Mouse (Mus musculus): ENCODE results near the gene Tbc1d22a. TPM values are rescaled to one million over a fixed set of nuclear protein-coding genes. Genes with fewer than 3 reads are reported as not detected.
"Not testable (repeated sequence)": the region's sequence is repeated elsewhere in the genome, so short reads cannot be mapped to it uniquely, and the experiment has no call there.

Tbc1d22a gene
- total RNA-seq, 4 experiments from 2014 or later: 32.9 to 34.3 (median 33.8) TPM

DNA sequence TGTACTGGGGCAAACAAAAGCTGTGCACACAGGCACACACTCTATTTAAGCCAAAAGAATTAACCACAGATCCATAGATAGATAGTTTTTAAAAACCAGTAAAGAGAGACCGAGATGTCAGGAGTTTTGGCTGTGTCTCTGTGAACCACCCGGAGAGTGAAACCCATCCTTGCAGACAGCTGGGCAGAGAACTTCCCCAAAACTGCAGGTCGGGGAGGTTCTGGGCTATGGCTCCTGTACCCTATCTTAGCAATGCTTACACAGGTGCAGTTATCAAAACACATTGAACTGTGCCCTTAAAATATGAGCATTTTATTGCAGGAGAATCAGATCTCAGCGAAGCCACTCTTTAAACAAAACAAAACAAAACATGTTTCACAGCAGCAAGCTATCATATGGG lies 33.8 kb upstream of the Tbc1d22a start:
- DNase-seq (ENCODE audit: low spot score in 2 of 2): no peak

DNA sequence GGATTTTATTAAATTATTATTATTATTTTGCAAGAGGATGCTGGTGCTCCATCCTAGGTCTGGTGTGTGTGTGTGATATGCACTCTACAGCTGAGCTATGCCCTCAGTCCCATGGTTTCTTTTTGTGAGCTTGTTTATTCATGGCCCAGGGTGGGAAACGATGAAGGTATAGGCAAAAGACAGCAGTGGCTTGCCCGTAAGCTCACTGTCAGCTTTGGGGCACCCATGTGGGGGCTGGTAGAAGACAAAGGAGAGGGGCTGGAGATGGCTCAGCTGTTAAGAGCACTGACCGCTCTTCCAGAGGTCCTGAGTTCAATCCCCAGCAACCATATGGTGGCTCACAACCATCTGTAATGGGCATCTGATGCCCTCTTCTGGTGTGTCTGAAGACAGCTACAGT lies 32.9 kb upstream of the Tbc1d22a start:
- DNase-seq (ENCODE audit: low spot score in 2 of 2): not testable (repeated sequence)

DNA sequence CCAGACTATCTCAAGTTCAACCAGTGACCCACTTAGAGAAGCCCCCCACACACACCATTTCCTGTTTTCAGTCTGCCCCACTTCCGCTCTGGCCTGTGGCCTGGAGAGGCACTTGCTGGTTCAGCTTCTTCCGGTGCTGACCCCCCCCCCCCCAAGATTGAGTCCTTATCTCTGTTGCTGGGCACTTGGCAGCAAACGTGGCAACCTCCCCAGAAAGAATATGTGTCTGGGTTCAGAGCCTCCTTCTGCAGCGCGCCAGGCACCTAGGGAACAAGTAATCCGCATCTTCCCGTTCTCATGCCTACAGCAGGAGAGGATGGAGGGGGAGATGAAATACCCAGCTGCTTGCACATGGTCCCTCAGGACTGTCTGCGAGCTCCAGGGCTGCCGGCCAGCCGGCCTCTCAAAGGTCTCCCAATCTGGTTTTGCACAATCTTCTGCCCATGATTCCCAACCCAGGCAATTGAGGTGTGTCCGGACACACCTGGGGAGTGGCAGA lies 32.3 kb upstream of the Tbc1d22a start:
- DNase-seq (ENCODE audit: low spot score in 2 of 2): no peak

DNA sequence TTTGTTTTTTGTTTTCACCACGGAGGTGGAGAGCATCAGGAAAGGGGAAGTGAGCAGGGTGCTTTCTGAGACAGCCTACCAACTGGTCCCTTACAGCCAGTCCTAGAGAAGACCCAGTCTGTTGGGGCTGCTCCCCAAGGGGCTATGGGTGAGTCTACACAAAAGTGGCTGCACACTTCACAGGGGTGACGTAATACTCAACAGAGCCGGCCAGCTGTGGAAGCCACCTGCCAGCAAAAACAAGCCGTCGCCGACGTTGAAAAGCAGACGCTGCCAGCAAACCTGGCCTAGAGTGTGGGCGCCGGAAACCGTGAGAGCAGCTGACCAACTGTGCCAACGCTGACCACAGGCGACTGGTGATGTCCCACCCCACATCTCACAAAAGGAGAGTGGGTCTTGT lies 31.6 kb upstream of the Tbc1d22a start:
- DNase-seq (ENCODE audit: low spot score in 2 of 2): peak in 1 of 2 experiments; percentile 58

DNA sequence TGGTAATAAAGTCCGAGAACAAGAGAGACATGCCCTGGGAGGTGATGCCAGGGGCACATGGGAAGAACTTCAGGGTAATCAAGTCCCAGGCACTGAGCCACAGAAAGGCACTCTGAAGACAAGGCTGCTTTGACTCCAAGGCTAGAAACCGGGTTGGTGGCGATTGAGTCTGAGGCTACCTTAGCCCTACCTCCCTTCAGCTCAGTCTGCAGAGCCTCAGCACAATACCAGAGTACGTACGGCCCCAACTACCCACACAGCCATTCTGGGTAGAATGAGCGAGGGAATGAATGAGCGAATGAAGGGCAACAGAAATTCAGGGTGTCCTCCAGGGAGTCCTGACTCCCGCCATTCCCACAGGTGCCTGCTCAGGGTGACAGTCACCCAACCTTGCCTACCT lies 30.8 kb upstream of the Tbc1d22a start:
- no peak for DNase-seq (ENCODE audit: low spot score in 2 of 2)

DNA sequence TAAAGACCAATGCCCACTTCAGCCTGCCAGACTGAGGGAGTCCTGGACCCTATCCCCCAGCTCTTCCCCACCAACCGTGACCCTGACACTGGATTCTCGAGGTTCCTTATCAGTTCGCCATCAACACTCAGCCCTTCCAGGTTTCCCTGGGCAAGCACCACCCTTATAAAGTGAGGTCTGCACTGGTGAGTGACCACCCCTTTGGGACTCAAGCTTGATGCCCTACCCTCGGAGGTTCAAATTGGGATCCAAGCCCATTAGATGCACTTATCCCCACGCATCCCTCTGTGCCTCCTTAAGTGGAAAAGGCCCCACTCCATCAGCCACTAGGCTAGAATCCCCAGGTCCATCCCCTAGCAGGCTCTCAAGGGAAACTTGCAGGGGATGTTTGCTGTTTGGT lies 30.2 kb upstream of the Tbc1d22a start:
- DNase-seq (ENCODE audit: low spot score in 2 of 2): no peak

DNA sequence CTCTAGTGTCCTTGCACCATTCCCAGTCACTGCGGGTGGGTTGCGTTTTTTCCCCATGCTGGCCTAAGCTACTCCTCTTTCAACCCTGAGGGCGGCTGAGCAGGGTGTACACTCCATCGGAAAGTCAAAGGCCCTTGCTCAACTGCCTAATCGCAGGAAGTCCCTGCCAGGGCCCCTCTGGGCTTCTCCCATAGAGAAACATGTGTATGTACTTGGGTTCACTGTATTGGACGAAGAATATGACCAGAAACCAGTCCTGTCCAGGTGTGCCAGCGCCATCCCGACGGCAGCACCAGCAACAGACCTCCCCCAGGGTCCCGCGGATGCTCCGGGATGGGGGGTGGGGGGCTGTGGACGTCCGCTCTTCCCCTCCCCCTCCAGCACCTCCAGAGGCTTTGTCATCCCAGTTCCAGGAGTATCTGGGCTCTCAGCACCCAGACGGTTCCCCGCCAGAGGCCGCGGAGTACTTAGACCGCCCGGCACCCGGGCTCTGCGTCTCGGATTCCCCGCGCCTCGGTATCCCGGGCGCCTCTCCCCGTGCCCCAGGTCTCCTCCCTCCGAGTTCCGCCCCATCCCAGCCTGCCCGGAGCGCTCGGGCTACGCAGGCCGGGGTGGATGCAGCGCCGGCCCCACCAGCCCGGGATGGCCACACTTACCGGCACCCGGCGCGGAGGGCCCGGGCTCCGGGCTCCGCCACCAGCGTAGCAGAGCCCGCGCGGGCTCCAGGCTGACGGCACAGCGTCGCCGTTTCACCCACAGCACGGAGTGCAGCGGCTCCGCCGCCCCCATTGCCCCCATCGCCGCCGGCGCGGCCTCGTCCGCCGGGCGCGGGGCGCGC lies 29.2 kb upstream of the Tbc1d22a start:
- DNase-seq (ENCODE audit: low spot score in 2 of 2): no peak

DNA sequence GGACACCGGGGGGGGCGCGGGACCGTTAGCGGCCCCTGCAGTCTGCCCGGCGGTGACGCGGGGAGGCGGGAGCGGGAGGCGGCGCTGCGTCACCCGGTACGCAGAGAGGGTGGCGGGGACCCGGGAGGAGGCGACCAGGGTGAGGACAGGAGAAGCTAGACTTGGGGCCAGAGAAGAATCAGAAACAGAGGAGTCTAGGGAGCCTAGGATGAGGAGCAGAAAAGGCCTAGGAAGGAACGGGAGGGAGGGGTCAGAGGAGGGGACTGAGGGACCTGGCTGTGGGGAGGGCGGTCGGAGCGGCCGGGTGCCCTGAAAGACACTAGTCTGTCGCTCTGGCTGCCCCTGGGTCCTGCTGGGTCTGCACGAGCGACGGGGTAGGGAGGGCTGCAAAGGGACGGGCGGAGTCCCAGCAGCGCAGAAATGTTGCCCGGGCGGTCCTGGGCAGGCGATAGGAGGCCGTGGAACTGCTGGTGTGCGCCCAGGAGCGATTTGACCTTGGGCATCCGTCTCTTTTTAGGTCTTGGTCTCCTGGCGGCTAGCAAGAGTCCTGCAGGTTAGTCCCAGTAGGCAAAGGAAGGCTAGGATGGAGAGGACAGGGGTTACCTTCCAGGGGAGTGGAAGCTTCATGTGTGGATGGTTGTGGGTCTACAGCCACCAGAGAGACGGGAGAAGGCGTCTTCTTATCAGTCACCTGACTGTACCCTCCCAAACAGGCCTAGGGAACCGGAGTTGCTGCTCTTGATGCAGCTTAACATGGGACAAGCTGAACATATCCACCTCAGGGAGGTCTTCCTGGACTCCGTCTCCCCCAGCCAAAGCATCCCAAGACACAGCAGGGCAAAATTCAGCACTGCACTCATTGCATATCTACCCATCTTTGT lies 28.3 kb upstream of the Tbc1d22a start, which contains the start of gene Cerk:
TSS of gene Cerk (minus strand) at position 453 of the 881 bp plus-strand sequence.
- DNase-seq (ENCODE audit: low spot score in 2 of 2): peak; percentile 74 to 75

DNA sequence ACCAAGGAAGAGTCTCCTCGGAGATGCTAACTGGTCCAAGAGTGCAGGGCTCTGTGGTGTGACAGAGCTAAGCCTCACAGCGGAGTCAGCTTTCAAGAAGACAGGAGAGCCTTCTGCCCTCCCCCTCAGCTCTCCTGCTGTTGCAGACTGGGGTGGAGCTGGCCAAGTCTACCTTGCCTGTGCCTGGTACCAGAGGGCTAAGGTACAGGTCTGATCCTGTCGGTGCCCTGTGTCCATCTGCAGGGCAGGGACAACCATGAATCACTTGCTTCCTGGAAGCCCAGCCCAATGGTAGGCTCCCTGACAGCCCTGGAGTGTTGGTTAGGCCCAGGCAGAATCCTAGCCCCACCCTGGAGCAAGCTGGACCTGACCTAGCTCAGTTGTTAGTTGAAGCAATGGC lies 27.6 kb upstream of the Tbc1d22a start:
- DNase-seq (ENCODE audit: low spot score in 2 of 2): no peak

DNA sequence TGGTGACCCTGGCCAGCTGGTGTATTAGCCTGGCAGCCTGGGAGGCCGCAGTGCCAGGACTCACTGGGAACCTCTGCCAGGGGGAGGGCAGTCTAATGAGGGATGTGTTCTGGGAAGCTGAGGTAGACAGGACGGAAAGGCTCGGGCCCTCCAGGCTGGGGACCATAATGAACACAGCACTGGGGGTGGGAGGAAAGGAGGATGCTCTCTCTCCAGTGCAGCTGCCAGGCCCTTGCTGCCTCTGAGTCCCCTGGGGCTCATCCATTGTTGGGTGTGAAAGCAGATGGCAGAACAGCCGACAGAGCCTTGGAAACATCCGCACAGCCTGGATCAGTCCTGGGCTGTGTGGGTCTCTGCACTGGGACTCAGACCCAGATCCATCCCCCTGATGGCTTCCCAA lies 26.1 kb upstream of the Tbc1d22a start:
- no peak for DNase-seq (ENCODE audit: low spot score in 2 of 2)

DNA sequence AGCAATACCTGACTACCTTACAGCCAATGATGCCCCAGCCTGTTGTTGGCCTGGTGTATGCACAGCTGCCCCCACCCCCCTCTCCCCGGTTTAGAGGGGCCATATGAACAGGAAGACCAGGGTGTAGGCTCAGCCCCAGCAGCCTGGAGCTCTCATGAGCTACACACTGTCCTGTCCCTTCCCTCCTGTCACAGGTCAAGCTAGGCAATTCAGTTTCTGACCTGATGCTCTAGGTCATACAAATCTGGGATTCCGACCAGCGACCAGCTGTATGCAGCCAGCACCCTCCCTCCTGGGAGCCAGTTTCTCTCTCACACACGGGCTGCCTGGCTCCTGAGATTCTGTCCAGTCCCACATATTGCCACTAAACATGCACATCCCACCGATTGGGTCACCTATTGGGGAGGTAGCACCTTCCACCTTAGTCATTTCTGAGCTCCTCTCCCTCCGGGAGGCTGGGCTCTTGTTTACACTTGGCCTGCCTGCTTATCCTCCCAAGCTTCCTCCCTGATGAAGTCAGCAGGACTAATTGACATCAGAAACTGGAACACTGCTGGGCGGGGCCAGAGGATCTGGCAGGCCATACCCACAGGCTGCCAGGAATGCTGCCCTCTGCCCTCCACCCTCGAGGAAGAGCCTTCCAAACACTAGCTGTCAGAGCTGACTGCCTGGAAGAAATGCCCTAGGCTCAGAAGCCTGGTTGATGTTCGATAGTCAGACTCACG lies 25.4 kb upstream of the Tbc1d22a start:
- DNase-seq (ENCODE audit: low spot score in 2 of 2): peak in 1 of 2 experiments; percentile 79

DNA sequence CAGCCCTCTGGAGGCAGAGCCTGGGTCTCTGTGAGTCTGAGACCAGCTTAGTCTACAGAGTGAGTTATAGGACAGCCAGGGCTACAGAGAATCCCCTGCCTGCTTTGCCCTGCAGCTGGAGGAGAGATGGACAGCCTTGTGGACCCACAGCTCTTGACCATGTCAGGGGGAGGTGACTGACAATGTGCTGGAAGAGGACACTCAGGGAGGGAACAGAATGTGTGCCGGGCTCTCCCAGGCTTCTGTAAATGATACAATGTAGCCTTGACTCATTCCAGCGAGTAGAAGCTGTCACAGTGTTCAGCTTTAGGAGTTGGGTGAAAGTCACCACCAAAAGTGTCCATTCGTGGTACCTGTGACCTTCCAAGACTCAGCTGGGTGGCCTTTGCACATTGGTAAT lies 23.9 kb upstream of the Tbc1d22a start:
- no peak for DNase-seq (ENCODE audit: low spot score in 2 of 2)

DNA sequence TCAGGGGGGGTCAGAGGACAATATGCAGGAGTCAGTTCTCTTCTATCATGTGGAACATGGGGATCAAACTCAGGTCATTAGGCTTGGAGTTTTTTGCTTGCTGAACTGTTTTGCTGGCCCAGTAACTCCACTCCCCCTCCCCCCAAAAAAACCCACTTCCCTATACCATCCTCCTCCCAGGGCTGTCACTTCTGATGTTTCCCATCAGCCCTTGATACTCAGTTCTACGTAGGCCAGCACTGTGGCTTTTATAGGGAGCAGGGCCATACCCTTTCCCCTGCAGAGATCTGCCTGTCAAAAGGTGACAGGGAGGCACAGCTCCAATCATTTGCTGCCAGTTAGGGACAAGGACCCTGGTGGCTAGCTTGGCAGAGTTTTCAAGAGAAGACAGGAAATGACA lies 22.8 kb upstream of the Tbc1d22a start:
- no peak for DNase-seq (ENCODE audit: low spot score in 2 of 2)

DNA sequence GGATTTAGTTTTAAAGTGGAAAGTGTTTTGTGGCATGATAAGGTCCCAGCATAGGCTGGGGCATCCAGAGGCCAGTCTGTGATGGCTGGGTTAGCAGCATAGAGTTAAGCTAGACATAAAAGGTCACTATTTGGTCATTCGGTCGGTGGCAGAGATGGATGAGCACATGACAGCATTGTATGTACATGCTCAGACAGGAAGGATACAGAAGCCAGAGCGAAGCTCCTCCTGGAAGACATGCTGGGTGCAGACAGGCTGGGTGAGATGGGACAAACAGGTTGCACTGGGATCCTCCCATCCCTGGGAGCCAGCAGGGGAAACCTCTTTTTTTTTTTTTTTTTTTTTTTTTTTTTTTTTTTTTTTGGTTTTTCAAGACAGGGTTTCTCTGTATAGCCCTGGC lies 22.3 kb upstream of the Tbc1d22a start:
- no peak for DNase-seq (ENCODE audit: low spot score in 2 of 2)

DNA sequence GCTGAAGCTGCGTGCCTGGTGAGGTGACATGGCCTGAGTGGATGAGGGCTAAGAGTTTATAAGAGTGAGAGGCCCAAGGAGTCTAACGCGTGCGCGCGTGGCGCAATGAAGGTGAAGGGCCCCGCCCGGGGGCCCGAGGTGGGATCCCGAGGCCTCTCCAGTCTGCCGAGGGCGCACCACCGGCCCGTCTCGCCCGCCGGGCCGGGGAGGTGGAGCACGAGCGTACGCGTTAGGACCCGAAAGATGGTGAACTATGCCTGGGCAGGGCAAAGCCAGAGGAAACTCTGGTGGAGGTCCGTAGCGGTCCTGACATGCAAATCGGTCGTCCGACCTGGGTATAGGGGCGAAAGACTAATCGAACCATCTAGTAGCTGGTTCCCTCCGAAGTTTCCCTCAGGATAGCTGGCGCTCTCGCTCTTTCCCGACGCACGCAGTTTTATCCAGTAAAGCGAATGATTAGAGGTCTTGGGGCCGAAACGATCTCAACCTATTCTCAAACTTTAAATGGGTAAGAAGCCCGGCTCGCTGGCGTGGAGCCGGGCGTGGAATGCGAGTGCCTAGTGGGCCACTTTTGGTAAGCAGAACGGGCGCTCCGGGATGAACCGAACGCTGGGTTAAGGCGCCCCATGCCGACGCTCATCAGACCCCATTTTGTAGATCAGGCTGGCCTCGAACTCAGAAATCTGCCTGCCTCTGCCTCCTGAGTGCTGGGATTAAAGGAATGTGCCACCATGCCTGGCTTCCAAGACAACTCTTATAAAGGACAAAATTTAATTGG lies 19.4 kb upstream of the Tbc1d22a start:
- DNase-seq (ENCODE audit: low spot score in 2 of 2): not testable (repeated sequence)

DNA sequence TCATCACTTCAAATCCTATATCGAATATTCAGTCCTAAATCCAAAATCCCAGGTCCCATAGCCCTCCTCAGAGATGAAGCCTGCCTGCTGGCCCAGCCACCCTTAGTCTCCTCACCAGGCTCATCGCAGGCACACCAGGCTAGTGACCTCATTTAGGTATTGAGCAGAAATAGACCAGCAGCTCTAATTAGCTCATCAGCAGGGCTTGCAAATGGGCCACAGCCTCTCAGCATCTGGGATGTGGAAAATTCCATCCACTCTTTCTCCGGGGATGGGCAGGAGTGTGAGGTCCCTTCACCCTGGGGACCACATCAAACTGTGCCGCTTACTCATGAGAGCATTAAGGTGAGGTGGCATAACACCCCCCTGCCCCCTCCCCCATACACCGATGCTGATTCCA lies 15.2 kb upstream of the Tbc1d22a start:
- peak in 1 of 2 experiments; percentile 49 for DNase-seq (ENCODE audit: low spot score in 2 of 2)

DNA sequence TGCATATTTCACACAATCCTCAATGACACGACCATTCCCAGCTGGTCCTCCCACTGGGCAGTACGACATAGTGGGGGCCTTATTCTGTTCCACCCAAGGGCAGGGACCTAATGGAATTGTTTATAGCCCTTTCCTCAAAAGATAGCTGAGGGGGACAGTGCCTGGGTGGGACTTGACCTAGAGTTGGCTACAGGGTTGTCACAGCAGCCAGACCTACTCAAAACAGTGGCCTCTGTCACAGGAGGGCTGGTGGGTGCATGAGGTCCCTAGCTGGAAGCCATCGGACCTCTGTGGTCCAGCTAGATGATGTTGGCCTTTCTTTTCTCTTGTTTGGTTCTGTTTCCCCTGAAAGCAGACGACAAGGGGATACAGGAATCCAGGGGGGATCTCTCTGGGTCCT lies 14.8 kb upstream of the Tbc1d22a start:
- DNase-seq (ENCODE audit: low spot score in 2 of 2): no peak

DNA sequence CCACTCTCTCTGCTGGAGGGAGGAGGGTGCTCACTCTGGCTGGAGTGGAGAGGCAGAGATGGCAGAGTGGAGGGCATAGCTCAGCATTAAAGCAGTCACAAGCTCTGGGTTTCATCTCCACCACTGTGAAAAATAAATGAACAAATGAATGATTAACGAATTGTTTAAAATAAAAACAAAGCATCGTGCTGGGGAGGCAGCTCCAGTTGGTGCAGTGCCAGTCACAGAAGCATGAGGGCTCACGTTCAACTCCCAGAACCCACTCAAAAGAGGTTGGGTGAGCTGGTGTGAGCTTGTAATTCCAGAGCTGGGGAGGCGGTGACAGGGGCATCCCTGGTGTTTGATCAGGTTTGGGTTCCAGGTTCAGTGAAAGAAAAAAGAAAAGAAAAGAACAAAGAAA lies 14.1 kb upstream of the Tbc1d22a start:
- DNase-seq (ENCODE audit: low spot score in 2 of 2): no peak

DNA sequence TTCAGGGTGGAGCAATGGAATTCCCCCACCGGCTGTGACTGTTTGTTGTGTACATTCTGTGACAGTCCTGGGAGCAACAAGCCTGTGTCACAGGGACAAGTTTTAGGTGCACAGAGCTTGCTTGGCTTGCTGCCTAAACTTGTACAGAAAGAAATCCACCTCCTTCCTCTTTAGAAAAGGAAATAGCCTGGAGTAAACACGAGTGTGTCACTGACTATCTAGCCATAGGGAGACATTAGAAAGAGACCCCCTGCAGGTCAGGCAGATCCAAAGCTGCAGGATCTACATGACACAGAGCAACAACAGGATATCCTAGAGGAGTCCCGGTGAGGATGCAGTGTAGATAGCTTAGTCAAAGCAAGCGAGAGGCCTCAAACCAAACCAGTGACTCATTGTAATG lies 13.2 kb upstream of the Tbc1d22a start:
- no peak for DNase-seq (ENCODE audit: low spot score in 2 of 2)

DNA sequence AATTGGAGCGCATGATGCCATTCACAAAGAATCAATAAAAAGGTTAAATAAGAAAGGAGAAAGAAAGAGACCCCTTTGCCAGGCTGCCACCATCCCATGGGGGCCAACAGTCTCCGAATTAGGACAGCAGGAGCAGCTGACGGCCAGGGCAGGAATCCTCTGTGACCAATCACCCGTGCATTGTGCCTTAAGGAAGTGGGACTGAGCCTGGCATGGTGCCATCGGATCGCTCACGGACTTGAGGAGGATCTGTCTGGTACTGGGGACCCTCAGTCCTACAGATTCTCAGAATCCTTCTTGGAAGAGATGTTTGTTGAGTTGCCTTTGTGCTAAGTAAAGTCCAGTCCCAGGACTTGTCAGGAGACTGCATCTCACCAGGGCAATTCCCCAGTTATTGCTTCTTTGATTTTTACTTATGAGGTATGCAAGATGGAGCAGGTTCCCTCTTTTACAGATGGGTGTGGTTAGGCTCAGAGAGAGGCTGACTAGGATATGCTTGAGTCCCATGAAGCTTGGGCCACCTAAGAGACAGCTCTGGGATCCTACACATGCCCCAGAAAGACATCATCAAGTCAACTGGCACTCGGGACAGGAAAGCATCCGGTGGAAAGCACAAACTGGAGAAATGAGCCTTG lies 12.4 kb upstream of the Tbc1d22a start:
- no peak for DNase-seq (ENCODE audit: low spot score in 2 of 2)
